Mouse (Mus musculus) layer of hippocampus, postnatal 25 days (tissue): ENCODE measurements around the gene Rnf169. TPM values are rescaled to one million over a fixed set of nuclear protein-coding genes. Genes with fewer than 3 reads are reported as not detected.

Experiments used
- DNase-seq, 2 experiments: peaks; one replicate each; pipeline ENCODE4 v3.0.0; 2022; ENCODE audit warnings: mixed read lengths in 2 of 2, low spot score in 1 of 2; ENCODE audit errors: extremely low spot score in 1 of 2
- total RNA-seq, 2 experiments: library from RNA; stranded (reverse); gene quantifications; 2 replicates each; pipeline ENCODE4 v1.2.3; 2021

The Rnf169 gene
- 10 to 100 TPM; 24.0 to 25.5 TPM for total RNA-seq

GRCm38 (mm10) chr7:99980132-99980591 lies at the start of gene Rnf169:
Gene Rnf169 (minus strand): TSS chr7:99980448.
- DNase-seq, result peak; percentile 77 to 84

- DNase-seq, result no peak
These were observed 49.1 kb upstream of the Rnf169 start for GRCm38 (mm10) chr7:100029307-100029706.

- no peak for DNase-seq
These were observed 47.1 kb upstream of the Rnf169 start for GRCm38 (mm10) chr7:100027353-100027752.

- DNase-seq, result no peak
These were observed 36.8 kb upstream of the Rnf169 start for GRCm38 (mm10) chr7:100017056-100017455.

- DNase-seq, result no peak
These were observed 33.9 kb upstream of the Rnf169 start for GRCm38 (mm10) chr7:100014123-100014600.

- DNase-seq, result no peak
These were observed 32.3 kb upstream of the Rnf169 start for GRCm38 (mm10) chr7:100012515-100012914.

GRCm38 (mm10) chr7:100012085-100012484 lies 31.8 kb upstream of the Rnf169 start:
- no peak for DNase-seq

- no peak for DNase-seq
These were observed 30.5 kb upstream of the Rnf169 start for GRCm38 (mm10) chr7:100010711-100011110.

- DNase-seq, result peak; percentile 34 to 62
These were observed 29.4 kb upstream of the Rnf169 start for GRCm38 (mm10) chr7:100009640-100010039.

- no peak for DNase-seq
These were observed 28.5 kb upstream of the Rnf169 start for GRCm38 (mm10) chr7:100008765-100009164.

- no peak for DNase-seq
These were observed 26.2 kb upstream of the Rnf169 start for GRCm38 (mm10) chr7:100006411-100006810.

- DNase-seq, result peak in 1 of 2 experiments; percentile 43
These were observed 25.5 kb upstream of the Rnf169 start, which contains the start of gene Chrdl2 for GRCm38 (mm10) chr7:100005790-100006189. Gene Chrdl2 (plus strand): TSS chr7:100006172.

GRCm38 (mm10) chr7:100003781-100004180 lies 23.5 kb upstream of the Rnf169 start:
- DNase-seq, result no peak

- DNase-seq, result no peak
These were observed 18.4 kb upstream of the Rnf169 start for GRCm38 (mm10) chr7:99998668-99999067.

GRCm38 (mm10) chr7:99995186-99995585 lies 14.9 kb upstream of the Rnf169 start:
- DNase-seq, result no peak

- no peak for DNase-seq
These were observed 12.9 kb upstream of the Rnf169 start for GRCm38 (mm10) chr7:99993159-99993558.

- no peak for DNase-seq
These were observed 10.9 kb upstream of the Rnf169 start for GRCm38 (mm10) chr7:99990990-99991707.

GRCm38 (mm10) chr7:99989844-99990760 lies 9.9 kb upstream of the Rnf169 start:
- DNase-seq, result no peak

- DNase-seq, result peak in 1 of 2 experiments; percentile 70
These were observed 8.5 kb upstream of the Rnf169 start for GRCm38 (mm10) chr7:99988725-99989124.

GRCm38 (mm10) chr7:99982256-99983242 lies 2.3 kb upstream of the Rnf169 start:
- DNase-seq, result no peak
